ENCODE assay signal across 32 mouse cellular contexts in the genomic region with DNA sequence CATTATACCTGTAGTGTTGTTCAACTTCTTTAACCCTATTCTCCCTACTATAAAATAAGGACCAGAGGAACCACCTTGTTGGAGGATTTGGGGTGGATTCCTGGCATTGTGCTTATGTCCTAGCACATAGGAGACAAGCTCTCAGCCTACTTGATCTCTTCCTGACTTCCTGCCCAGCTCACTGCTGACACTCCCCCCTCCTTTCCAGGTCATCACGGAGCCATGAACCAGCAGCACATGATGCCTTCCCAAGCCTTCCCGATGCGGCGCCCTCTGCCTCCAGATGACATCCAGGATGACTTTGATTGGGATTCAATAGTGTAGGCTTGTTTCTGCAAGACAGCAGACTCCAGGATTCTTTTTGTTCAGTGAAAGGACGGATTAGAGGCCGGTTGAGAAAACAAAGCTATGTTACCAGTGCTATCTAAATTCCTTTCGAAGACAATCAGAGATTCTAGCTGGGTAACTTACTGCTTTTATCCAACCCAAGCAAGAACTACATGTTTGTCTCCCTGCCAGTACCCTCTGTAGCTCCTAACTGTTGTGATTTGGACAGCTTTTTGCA. TPM values are rescaled to one million over a fixed set of nuclear protein-coding genes. Genes with fewer than 3 reads are reported as not detected.
DNase-seq lines count a peak whose midpoint lies in the region; ATAC-seq and TF ChIP-seq lines count a peak whose summit lies in the region.
"Had no signal": no experiment of that assay in that cellular context is flagged by ENCODE, and none has a peak within 500 bp of the region (broad histone marks: within the 10 kb centered on the region; RNA-seq: fewer than 3 reads in every experiment).

No protein-coding gene starts in this region.

- H3K9ac ChIP-seq in heart, embryonic 13.5 days: peak overlapping the region; percentile 16; the same call in 1 of the 2 replicates
- H3K9ac ChIP-seq in midbrain, embryonic 11.5 days (ENCODE audit: low read length): no peak overlapping the region
- H3K9ac ChIP-seq in midbrain, postnatal 0 days (replicated peaks; ENCODE audit: low read length, poor library complexity, severe bottlenecking): no peak overlapping the region
- no peak overlapping the region for H3K9ac ChIP-seq in liver, postnatal 0 days (replicated peaks)
- H3K9ac ChIP-seq: embryonic facial prominence, embryonic 13.5 days; hindbrain, embryonic 14.5 days; neural tube, embryonic 13.5 days; stomach, embryonic 15.5 days had no signal

- H3K27ac ChIP-seq in heart, embryonic 13.5 days (replicated peaks): peak overlapping the region; percentile 50; the same call in 1 of the 2 replicates
- H3K27ac ChIP-seq in midbrain, embryonic 11.5 days (ENCODE audit: low read depth, low read length): no peak overlapping the region
- H3K27ac ChIP-seq in midbrain, postnatal 0 days (ENCODE audit: low read depth, low read length): no peak overlapping the region
- H3K27ac ChIP-seq in liver, postnatal 0 days (ENCODE audit: low read depth): no peak overlapping the region
- H3K27ac ChIP-seq: embryonic facial prominence, embryonic 13.5 days; hindbrain, embryonic 14.5 days; kidney, postnatal 0 days; macrophage; neural tube, embryonic 13.5 days; stomach, embryonic 15.5 days had no signal

- H3K4me2 ChIP-seq in heart, embryonic 13.5 days: no peak overlapping the region
- no peak overlapping the region for H3K4me2 ChIP-seq in midbrain, embryonic 11.5 days
- no peak overlapping the region for H3K4me2 ChIP-seq in midbrain, postnatal 0 days (ENCODE audit: low read depth, low read length, poor library complexity, severe bottlenecking)
- no peak overlapping the region for H3K4me2 ChIP-seq in liver, postnatal 0 days (ENCODE audit: low read depth, low read length)
- H3K4me2 ChIP-seq: embryonic facial prominence, embryonic 13.5 days; hindbrain, embryonic 14.5 days; neural tube, embryonic 13.5 days; stomach, embryonic 15.5 days had no signal

- intact Hi-C loops in heart, postnatal 10 days (cut with DNase I): loop anchor here (2.0 to 10.0 kb wide), 2 partner anchors 87 to 381 kb away; a partner anchor contains a TSS

- H3K9me3 ChIP-seq in heart, embryonic 13.5 days: no peaks in the 10 kb centered on the region
- H3K9me3 ChIP-seq in midbrain, embryonic 11.5 days (ENCODE audit: control insufficient read depth, low read length): no peaks in the 10 kb centered on the region
- no peaks in the 10 kb centered on the region for H3K9me3 ChIP-seq in midbrain, postnatal 0 days (ENCODE audit: low read length)
- H3K9me3 ChIP-seq in liver, postnatal 0 days (ENCODE audit: low read length): no peaks in the 10 kb centered on the region
- H3K9me3 ChIP-seq: embryonic facial prominence, embryonic 13.5 days; neural tube, embryonic 13.5 days; stomach, embryonic 15.5 days had no signal

- H3K27me3 ChIP-seq in heart, embryonic 13.5 days (replicated peaks): no peaks in the 10 kb centered on the region
- no peaks in the 10 kb centered on the region for H3K27me3 ChIP-seq in midbrain, embryonic 11.5 days (ENCODE audit: control insufficient read depth, insufficient read depth, low read length)
- H3K27me3 ChIP-seq in midbrain, postnatal 0 days (ENCODE audit: insufficient read depth, low read length): no peaks in the 10 kb centered on the region
- no peaks in the 10 kb centered on the region for H3K27me3 ChIP-seq in liver, postnatal 0 days (ENCODE audit: insufficient read depth, low read length)
- H3K27me3 ChIP-seq: embryonic facial prominence, embryonic 13.5 days; neural tube, embryonic 13.5 days; stomach, embryonic 15.5 days had no signal

- H3K4me1 ChIP-seq in heart, embryonic 13.5 days: peaks cover 33% of the 10 kb centered on the region
- H3K4me1 ChIP-seq in midbrain, embryonic 11.5 days (ENCODE audit: control insufficient read depth, insufficient read depth, low read length): no peaks in the 10 kb centered on the region
- H3K4me1 ChIP-seq in midbrain, postnatal 0 days (ENCODE audit: insufficient read depth, low read length): no peaks in the 10 kb centered on the region
- H3K4me1 ChIP-seq in liver, postnatal 0 days (ENCODE audit: insufficient read depth): peaks cover under 1% of the 10 kb centered on the region
- H3K4me1 ChIP-seq: embryonic facial prominence, embryonic 13.5 days; stomach, embryonic 15.5 days had no signal

- 49% methylated on average over 7 of the region's 7 CpGs for WGBS in heart, embryonic 13.5 days
- 31% methylated on average over 7 of the region's 7 CpGs for WGBS in midbrain, embryonic 11.5 days
- 20% methylated on average over 7 of the region's 7 CpGs for WGBS in midbrain, postnatal 0 days
- 75% methylated on average over 7 of the region's 7 CpGs for WGBS in liver, postnatal 0 days (ENCODE audit: insufficient replicate concordance)

- peaks cover 74% of the 10 kb centered on the region for H3K36me3 ChIP-seq in heart, embryonic 13.5 days
- 0 out of 2 replicates have a peak, but pooled peaks cover 2% of the 10 kb centered on the region for H3K36me3 ChIP-seq in midbrain, embryonic 11.5 days (ENCODE audit: control insufficient read depth, insufficient read depth, low read length)
- peaks cover 8% of the 10 kb centered on the region; the same call in 1 of the 2 replicates for H3K36me3 ChIP-seq in midbrain, postnatal 0 days (ENCODE audit: insufficient read depth, low read length)
- H3K36me3 ChIP-seq in liver, postnatal 0 days (replicated peaks; ENCODE audit: insufficient read depth, low read length): peaks cover 31% of the 10 kb centered on the region

- no peak overlapping the region for H3K4me3 ChIP-seq in heart, embryonic 13.5 days
- no peak overlapping the region for H3K4me3 ChIP-seq in midbrain, embryonic 11.5 days (ENCODE audit: low read depth, low read length)
- no peak overlapping the region for H3K4me3 ChIP-seq in midbrain, postnatal 0 days (ENCODE audit: low read depth, low read length)
- no peak overlapping the region for H3K4me3 ChIP-seq in liver, postnatal 0 days (ENCODE audit: low read depth, low read length)
- H3K4me3 ChIP-seq: embryonic facial prominence, embryonic 13.5 days; erythroblast, embryonic 14.5 days; myocyte; neural tube, embryonic 13.5 days; stomach, embryonic 15.5 days had no signal

- DNase-seq in heart, postnatal 10 days: no peak
- peak; percentile 81 for DNase-seq in midbrain, embryonic 11.5 days (ENCODE audit: low spot score, missing footprints)
- DNase-seq in midbrain, postnatal 0 days (ENCODE audit: low spot score): no peak
- peak; percentile 30 for DNase-seq in brain, adult 2 months (ENCODE audit: low read depth, low spot score)
- peak; percentile 36 for DNase-seq in retina, postnatal 1 day
- no peak for DNase-seq in liver, postnatal 0 days
- DNase-seq: adrenal gland, postnatal 14 days; cerebellum, adult 8-10 months; cerebellum, postnatal 36 days; embryo, embryonic 11 days; heart, postnatal 4 days; kidney, adult 2 months; thymus, adult 18-20 months; thymus, postnatal 4 days had no signal

- TF ChIP-seq EP300 in liver, postnatal 0 days (IDR thresholded peaks at IDR 0.05; ENCODE audit: low read depth): no peak

- TF ChIP-seq CTCF in midbrain, postnatal 0 days (IDR thresholded peaks at IDR 0.05): no peak
- no peak for TF ChIP-seq CTCF in liver, postnatal 0 days (IDR thresholded peaks at IDR 0.05; ENCODE audit: low read depth)

- no peak for ATAC-seq in heart, embryonic 13.5 days (ENCODE audit: extremely low read depth, insufficient number of reproducible peaks, low FRiP score, low TSS enrichment)
- ATAC-seq in midbrain, embryonic 11.5 days (ENCODE audit: low FRiP score): no peak
- ATAC-seq in midbrain, postnatal 0 days (ENCODE audit: low FRiP score): no peak
- ATAC-seq in liver, postnatal 0 days: no peak
- ATAC-seq: inflammation-experienced regulatory T-cells, adult 6 months; lung, postnatal 0 days had no signal

RNA-seq across cellular contexts. Expression of a gene that starts 11.3 kb away (rescaled TPM):
- not detected in 2 replicates for polyA plus RNA-seq in heart, embryonic 13.5 days (2015; fragmentation: Nextera tagmentation; extraction: Ambion mirVana)
- not detected for total RNA-seq in heart, postnatal 10 days (2021)
- not detected in 2 replicates for polyA plus RNA-seq in midbrain, embryonic 11.5 days (2014; fragmentation: Nextera tagmentation; extraction: Ambion mirVana)
- not detected in 2 replicates for total RNA-seq in midbrain, postnatal 0 days (2014; rRNA removed)
- polyA plus RNA-seq in midbrain, postnatal 0 days (2015; fragmentation: Nextera tagmentation; extraction: Ambion mirVana): not detected in 2 replicates
- polyA plus RNA-seq in liver, postnatal 0 days (2015; fragmentation: Nextera tagmentation; extraction: Ambion mirVana): not detected in 2 replicates
- total RNA-seq: adrenal gland, postnatal 14 days; gastrocnemius, adult 18-20 months; gastrocnemius, postnatal 4 days; heart, postnatal 4 days; layer of hippocampus, postnatal 25 days; liver, adult 2 months; MEL had no signal
- polyA plus RNA-seq: embryonic facial prominence, embryonic 13.5 days; erythroblast, embryonic 14.5 days; hindbrain, embryonic 14.5 days; inflammation-experienced regulatory T-cells, adult 6 months; limb, embryonic 11.5 days; macrophage; myocyte; neural tube, embryonic 13.5 days had no signal

RNA-seq across cellular contexts. Expression of a gene that starts 32.6 kb away (rescaled TPM):
- polyA plus RNA-seq in heart, embryonic 13.5 days (2015; fragmentation: Nextera tagmentation; extraction: Ambion mirVana): not detected in 2 replicates
- not detected for total RNA-seq in heart, postnatal 10 days (2021)
- polyA plus RNA-seq in midbrain, embryonic 11.5 days (2014; fragmentation: Nextera tagmentation; extraction: Ambion mirVana): not detected in 2 replicates
- total RNA-seq in midbrain, postnatal 0 days (2014; rRNA removed): not detected in 2 replicates
- polyA plus RNA-seq in midbrain, postnatal 0 days (2015; fragmentation: Nextera tagmentation; extraction: Ambion mirVana): not detected in 2 replicates
- not detected in 2 replicates for polyA plus RNA-seq in liver, postnatal 0 days (2015; fragmentation: Nextera tagmentation; extraction: Ambion mirVana)
- total RNA-seq: adrenal gland, postnatal 14 days; gastrocnemius, adult 18-20 months; gastrocnemius, postnatal 4 days; layer of hippocampus, postnatal 25 days; liver, adult 2 months; MEL had no signal
- polyA plus RNA-seq: C2C12; embryonic facial prominence, embryonic 13.5 days; erythroblast, embryonic 14.5 days; hindbrain, embryonic 14.5 days; inflammation-experienced regulatory T-cells, adult 6 months; limb, embryonic 11.5 days; liver, adult 2 months; lung, postnatal 0 days; macrophage; myocyte; neural tube, embryonic 13.5 days had no signal

Comparison
In these comparisons a context has a peak if more than half of its experiments do, and no peak if none do; other contexts are left out.
1. DNase-seq: peak in midbrain, embryonic 11.5 days (single experiment), brain, adult 2 months (single experiment) and retina, postnatal 1 day (single experiment); none in heart, postnatal 10 days (0 of 2), midbrain, postnatal 0 days (single experiment) and liver, postnatal 0 days (single experiment).